Mouse (Mus musculus) liver, embryonic 14.5 days (tissue): ENCODE results near the gene Map4k3.

Experiments used
- CTCF ChIP-seq: IDR thresholded peaks from 2 replicates; pipeline ENCODE4 v1.5.1; 2016; ENCODE audit warnings: antibody characterized with exemption, low read depth, control low read depth
- EP300 ChIP-seq: IDR thresholded peaks from 2 replicates; pipeline ENCODE4 v1.6.1; 2016; ENCODE audit warnings: antibody characterized with exemption, low read depth

DNA sequence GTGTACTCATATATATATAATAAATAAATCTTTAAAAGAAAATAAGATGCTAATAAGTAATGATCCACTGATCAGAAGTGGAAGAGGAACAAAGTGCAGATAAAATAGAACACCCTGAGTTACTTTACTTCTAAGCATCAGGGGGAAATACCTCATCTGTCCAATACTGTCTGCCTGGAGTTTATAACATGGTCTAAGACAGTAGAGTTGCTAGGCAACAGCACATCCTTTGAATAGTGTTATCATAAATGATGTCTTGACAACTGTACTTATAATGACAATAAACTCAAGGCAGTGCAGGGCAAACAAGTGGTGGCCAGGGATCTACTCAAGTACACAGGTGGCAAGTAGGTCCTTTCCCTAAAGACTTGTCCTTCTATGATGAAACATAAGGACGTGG, 57.9 kb downstream of the Map4k3 start:
- TF ChIP-seq CTCF (no peak), EP300 (no peak)
